Mouse (Mus musculus) cerebellum, adult 9-11 months (tissue): Measurements from ENCODE around the gene Cnnm4.

Experiments
- DNase-seq: peaks from one replicate; pipeline ENCODE4 v3.0.0; 2022

The Cnnm4 gene

DNA sequence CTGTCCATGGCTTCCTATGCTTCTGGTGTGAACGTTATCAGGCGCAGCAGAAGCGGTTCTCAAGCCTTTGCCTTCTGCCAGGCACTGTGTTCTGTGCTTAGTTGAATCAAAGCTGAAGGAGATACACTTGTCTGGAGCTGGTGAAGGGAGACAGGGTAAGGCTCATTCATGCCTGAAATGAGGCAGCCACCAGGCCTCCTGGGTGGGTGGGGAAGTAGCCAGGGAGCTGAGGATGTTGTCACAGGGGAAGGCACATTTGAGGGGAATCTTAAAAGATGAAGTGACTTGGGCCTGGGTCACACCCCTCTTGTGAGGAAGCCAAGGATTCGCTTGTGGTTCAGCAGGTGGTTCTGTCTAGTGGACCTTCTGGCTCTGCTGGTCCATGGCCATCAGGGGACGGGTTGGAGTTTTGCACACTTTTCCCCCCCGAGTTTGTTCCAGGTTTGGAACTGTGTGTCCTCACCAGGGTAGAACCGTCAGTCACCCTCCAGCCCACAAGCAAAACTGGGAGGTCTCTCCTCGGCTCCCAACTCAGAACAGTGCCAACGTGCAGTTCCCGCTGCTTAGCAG, 1.9 kb downstream of the Cnnm4 start:
- peak; percentile 62 for DNase-seq

DNA sequence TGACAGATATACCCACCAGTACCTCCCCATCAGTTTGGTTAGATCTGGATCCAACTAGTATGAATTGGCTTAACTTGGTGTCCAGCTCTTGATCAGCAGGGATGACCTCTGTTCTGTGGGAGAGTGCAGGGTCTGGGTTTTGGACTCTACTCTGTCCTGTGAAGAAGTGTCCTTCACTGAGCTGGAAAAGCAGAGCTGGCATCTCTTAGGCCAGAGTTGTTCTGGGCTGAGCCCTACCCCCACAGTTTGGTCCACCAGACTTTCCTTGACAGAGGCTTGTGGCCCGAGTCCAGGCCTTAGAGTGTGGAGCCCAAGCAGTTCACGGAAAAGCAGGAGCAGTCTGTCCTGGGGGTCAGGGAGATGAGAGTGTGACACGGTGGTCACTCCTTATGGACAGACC, 3.2 kb downstream of the Cnnm4 start:
- peak; percentile 57 for DNase-seq

DNA sequence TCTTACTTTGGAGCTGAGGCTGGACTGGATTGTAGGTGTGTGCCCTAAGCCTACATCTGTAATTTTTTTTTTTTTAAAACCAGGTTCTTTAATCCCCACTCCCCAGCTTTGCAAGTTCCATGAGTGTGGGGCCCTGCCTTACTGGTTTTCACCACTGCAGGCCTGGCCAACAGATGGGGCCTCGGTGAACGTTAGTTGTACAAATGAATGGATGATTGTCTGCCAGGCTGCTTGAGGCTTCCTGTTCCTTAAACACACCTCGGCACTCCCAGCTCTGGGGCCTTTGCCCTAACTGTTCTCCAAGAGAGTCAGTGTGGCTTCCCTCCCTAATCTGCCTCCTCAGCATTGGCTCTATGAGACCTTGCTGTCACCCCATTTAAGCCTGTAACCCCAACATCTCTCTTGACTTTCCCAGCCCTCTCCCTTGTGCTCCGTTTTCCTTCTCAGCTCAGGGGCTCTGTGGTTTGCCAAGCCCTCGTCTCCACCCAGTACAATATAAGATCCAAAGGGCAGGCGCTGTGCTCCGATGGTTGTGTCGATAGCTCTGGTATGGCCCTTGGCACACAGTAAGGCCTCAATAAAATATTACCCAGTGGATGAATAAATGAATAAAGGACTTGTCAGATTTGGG, 4.2 kb downstream of the Cnnm4 start:
- DNase-seq = no peak

DNA sequence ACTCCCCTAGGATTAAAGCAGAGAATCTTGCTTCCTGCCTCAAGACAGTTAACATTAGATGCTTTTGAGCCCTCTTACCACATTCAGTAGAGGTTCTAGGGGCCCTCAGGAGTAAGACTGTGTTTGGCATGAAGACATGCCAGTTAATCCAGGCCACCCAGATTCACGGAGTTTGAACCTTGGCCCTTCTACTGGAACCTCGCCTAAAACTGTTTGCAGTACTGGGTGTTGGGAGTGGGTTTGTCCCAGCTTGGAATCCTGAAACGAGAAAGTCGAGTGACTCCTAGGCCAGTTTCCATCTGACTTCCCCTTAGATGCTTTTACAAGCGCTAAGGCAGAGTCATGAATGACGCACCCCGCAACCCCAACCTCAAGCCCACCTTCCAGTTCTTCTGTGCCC, 5.0 kb downstream of the Cnnm4 start:
- peak; percentile 23 for DNase-seq

DNA sequence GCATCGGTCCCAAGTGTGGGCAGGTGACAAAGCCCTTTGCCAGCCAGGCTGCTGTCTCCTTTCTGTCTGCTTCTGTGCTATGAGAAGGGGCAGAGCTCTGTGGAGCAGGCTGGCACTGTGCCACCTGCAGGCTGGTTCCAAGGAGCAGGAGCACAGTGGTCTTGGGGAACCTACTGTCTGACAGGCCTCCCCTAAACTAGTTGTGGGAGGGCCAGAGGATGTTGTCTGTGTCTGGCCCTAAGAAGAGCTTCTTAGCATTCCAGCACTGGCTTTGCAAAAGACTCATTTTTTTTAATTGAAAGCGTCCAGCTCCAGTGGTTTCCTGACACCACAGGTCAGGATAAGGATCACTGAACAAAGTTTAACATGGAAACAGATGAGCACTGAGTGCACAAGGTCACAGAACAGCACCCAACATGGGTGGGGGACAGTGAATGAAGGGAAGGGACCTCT, 6.9 kb downstream of the Cnnm4 start:
- DNase-seq = peak; percentile 69

DNA sequence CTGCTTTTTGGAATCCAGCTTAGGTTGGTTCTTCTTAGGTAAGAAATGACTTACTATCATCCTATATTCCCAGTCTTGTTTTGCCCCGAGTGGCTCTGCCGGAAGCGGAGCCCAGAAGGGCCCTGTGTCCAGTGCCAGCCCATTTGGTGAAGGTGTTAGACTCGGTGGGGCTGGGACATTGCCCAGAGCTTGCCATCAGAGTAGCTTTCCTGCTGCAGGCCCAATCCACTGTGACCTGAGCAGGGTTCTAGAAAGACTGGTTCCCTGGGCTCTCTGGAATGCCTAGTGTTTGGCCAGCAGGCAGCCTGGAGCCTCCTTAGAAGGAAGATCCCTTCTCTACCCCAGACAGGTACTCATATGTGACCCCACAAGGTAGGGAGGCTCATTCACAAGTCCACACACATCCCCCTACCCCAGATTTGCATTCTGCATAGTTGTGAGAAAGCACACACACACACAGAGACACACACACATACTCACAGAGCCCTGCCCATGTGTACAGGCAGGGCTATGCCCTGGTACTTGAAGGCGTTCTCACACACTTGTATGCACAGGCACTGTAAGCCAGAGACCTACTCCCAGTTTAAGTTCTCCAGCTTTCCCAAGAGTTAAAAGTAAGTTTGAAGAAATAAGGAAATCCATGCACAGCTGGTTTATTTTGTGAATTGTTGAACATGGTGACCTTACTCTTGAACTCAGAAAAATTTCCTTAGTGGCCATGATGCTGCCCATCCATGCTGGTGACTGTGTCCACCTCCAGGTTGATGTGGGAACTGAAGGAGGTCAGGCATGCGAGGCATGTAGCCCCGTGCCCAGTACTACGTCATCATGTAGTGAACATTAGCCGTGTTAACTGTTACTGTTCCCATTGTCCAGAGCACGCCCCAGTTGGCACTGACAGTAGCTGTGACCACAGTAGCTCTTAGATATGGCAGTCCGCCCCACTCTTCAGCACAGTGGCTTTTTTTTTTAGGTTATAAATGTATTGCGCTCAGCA, 8.8 kb downstream of the Cnnm4 start:
- peak; percentile 65 for DNase-seq

DNA sequence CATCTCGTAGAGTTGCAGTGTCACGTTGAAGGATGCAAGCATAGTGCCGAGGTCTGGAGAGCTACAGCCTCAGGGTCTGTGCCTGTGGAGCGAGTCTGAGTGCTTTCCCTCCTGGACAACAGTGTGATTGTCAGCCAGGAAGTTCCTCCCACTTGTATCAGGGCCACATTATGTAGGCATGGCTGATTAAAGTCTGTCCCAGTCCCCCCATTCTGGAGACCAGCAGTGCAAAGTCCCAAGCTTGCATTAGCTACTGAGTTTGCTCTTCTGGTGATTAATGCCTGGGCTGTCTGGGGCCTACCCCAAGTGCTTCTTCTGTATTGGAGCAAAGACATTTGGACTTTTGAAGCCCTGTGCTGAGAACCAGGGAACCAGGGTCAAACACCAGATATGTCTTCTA, 12.4 kb downstream of the Cnnm4 start:
- no peak for DNase-seq

DNA sequence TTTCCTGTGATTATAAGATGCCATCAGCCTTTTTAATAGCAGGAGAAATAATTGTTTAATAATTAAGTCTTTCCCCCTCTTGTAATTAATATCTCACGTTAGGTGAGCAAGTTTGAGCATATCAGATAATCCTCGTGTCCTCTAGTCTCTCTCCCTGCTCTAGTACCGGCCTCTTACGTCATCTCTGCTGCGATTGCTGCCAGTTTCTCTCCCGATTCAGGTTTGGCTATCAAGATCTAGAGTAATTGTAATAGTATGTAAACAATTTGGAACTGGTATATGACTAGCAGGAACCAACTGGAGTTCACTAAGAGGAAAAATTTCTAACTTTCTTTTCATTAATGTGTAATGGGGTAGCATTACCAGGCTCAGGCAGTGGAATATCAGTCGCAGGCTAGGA, 13.7 kb downstream of the Cnnm4 start:
- no peak for DNase-seq

DNA sequence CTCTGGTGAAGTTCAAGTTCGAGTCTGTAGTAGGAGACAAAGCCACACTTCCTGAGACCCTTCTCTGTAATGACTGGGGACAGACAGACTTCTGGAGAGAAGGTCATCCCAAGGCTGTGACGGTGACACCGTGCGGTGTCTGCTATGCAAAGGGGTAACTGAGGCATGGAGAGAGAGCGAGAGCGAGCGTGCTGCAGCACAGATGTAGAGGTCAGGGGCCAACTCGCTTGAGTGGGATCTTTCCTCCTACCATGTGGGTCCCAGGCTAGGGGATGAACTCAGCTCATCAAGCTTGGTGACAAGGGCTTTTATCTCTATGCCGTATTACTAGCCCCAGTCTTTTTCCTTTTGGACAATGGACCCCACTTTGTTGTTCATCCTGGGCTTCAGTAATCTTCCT, 15.7 kb downstream of the Cnnm4 start:
- DNase-seq = no peak

DNA sequence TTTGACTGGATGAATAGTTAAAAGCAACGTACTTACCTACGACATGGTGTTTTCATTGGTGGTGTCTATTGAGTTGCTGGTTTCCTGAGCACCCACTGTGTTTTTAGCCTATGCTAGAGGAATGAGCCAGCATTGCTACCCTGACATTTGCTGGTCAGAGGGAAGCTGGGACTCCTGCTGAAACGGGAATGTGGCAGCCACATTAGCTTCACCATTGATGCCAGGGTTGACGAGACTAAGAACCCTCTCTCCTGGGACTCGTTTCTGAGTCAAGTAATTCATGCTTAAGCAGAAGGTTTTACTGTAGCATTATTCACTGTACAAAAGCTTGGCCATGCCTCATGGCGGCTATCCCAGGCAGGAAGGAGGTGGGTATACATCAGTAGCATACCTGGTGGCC, 18.2 kb downstream of the Cnnm4 start:
- DNase-seq = no peak

DNA sequence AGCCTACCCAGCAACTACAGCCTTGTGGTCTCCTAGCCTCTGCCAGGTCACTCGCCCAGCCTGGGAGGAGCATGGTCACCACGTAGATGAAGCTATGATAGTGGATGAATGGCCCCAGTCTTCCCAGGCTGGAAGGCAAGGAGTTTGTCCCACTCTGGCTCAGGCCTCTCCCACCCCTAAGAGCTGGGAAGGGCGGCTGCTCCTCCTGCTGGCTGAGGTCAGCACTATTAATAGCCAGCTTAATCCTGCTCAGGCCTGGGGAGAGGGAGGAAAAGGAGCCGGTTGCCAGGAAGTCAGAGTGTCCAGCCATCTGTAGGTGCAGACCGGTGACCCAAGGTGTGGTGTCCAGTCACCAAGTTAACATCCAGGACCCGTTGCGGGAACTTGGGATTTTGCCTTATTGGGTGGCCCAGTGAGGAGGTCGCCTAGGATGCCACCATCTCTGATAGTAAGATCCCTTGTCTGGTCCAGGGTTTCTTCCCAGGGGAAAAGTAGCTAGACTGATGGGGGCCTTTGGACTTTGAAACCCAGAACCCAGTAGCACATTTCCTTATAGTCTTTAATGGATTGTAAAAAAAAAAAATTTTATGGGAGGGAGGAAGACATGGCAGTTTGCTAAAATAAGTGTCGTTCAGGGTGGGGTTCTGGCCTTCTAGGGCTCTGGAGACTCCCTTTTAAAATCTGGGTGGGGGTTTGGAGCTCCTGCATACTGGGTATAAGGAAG, 21.2 kb downstream of the Cnnm4 start:
- DNase-seq = peak; percentile 96

DNA sequence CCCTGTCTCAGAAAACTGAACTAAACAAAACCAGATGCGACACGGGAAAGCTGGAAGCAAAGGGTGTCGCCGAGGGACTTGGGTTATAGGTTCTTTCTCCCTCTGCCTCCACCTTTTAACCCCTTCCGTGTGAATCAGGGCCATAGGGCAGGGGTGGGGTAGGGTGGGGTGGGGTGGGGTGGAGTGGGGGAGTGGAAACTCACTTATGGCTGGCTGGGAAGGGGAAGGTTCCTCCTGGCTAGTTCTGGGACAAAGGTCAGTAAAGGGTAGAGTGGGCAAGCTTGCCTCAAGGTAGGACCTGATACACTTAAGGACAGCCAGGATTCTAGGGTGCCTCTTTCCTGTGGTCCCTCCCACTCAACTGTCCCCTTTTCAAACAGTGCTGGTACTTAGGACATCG, 21.9 kb downstream of the Cnnm4 start:
- DNase-seq = no peak

DNA sequence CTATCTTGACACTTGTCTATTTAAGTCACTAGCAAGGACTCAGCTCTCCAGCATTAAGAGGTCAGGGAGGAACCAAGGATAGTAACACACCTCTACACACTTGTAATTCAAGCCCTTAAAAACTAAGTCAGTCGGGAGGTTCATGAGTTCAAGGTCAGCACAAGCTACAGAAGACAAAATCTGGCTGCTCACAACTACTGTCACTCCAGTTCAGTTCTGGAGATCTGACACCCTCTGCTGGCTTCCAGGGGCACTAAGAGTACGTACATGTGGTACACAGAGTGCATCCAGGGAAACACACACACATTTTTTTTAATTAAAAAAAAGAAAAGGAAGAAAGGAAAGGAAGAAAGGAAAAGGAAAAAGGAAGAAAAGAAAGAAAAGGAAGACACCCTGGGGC, 25.3 kb downstream of the Cnnm4 start:
- no peak for DNase-seq

DNA sequence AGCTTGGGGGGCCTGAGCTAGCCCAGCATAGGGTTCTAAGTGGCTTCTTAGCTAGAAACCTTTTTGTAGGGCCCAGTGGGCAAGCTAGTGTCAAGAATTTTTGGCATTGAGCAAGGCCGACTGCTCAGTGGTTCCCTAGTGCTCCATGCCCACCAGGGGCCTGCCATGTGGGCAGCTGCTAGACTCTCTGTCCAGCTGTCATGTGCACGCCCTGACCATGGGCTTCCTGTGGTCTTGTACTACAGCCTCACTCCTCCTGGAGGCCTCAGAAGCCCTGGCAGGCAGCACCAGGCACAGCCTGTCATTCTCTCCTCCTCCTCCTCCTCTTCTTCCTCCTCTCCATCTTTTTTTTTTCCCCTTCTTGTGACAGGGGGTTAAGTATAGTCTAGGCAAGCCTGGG, 25.9 kb downstream of the Cnnm4 start:
- DNase-seq = no peak

DNA sequence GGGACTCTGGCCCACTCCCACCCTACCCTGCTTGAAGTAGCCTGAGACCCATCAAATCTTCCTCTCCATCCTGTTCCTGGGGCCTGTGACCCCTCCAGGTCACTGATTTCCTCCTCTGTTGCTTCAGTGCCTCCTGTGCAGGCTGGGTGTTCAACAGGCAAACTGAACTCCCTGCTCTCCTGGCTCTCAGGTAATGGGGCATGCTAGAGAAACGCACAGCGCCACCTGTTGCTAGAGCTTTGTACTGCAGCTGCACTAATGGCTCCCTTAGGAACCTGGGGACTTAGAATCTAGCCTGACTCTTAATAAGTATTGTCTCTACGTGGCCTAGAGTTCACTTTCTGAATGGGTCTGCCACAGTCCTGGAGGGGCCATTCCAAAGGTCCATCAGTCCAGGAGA, 29.8 kb downstream of the Cnnm4 start:
- peak; percentile 80 for DNase-seq

DNA sequence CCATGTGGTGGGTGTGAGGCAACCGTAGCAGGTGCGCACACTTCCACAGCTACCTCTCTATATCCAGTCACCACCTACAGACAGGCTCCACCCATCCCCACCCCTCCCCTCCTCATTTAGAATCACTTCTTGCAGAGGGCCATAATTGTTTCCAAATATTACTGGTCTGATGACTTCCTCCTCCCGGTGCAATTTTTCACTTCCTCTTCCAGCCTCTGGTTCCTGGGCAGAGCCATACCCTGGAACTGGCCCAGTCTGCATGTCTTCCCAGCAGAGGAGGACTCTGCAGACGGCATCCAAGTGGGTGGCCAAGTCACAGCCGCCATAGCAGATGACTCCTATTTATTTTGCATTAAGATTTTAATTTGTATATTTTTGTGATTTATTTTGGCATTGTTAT, 36.8 kb downstream of the Cnnm4 start:
- DNase-seq = no peak

DNA sequence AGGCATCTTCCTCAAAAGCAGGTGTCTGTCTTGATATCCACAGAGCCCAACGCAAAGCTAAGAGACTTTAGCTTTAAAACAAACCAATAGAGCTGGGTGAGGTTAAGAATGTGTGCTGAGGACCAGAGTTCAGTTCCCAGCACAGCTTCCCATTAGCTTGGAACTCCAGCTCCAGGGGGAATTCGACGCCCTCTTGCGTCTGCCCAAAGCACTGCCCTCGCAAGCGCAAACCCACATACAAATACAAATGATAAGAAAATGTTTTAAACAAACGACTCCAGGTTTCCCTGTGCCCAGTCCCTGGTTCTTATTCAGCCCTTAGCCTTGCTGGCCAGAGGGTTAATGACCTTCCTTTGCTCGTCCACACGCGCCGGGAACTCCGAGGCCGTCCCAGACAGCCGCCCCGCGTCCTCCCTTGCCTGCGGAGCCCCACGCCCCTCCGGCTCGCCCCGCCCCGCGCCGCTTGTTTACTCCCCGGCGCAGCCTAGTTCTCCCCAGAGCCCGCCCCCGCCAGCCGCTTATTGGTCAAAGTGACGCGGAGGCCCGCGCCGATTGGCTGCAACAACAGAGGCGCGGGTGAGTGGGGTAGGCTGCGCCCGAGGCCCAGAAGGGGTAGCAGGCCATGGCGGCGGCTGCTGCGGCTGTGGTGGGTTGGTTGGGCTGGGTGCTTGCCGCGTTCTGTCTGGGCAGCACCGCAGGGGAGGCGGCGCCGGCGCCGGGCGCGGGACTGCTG, 40.0 kb downstream of the Cnnm4 start, which contains the start of gene Cnnm3:
Cnnm3 (plus strand) TSS at position 579 of the 733 bp plus-strand sequence.
- peak; percentile 99 for DNase-seq

DNA sequence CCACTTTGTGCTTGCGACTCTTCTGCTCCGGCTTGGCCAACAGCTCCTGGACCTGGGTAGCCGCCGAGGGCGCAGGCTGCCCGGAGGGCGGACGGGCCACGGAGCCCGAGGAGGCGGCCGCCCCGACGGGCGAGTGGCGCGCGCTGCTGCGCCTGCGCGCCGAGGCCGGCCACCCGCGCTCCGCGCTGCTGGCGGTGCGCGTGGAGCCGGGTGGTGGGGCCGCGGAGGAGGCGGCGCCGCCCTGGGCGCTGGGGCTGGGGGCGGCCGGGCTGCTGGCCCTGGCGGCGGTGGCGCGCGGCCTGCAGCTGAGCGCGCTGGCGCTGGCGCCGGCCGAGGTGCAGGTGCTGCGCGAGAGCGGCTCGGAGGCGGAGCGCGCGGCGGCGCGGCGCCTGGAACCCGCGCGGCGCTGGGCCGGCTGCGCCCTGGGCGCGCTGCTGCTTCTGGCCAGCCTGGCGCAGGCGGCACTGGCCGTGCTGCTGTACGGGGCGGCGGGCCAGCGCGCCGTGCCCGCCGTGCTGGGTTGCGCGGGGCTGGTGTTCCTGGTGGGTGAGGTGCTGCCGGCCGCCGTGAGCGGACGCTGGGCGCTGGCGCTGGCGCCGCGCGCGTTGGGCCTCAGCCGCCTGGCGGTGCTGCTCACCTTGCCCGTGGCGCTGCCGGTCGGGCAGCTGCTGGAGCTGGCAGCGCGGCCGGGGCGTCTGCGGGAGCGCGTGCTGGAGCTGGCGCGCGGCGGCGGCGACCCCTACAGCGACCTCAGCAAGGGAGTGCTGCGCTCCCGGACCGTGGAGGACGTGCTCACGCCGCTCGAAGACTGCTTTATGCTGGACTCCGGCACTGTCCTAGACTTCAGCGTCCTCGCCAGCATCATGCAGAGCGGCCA, 40.9 kb downstream of the Cnnm4 start:
- peak; percentile 72 for DNase-seq

DNA sequence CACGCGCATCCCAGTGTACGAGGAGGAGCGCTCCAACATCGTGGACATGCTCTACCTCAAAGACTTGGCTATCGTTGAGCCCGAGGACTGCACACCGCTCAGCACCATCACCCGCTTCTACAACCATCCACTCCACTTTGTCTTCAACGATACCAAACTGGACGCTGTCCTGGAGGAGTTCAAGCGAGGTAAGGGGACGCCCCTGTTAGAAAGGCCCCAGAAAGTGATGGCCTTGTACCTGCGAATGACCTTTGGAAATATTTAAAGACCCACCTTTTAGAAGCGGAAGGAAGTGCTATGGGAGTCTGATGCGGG, 41.5 kb downstream of the Cnnm4 start:
- no peak for DNase-seq

DNA sequence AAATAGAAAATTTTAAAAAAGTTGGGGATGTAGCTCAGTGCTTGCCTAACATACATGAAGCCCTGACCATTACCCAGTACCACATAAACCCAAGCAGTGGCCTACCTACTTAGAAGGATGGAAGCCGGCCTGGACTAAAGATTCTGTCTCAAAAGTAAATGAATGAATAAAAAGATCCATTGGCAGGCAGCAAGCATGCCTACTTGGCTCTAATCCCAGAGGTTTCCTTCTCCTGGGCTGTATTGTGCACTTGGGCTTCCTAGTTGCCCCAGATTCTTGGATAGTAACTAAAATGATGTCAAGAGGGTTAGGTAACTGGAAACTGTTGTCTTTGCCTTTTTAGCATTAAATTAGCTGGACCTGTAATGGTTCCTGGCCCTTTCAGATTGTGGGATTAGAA, 41.9 kb downstream of the Cnnm4 start:
- DNase-seq = no peak

DNA sequence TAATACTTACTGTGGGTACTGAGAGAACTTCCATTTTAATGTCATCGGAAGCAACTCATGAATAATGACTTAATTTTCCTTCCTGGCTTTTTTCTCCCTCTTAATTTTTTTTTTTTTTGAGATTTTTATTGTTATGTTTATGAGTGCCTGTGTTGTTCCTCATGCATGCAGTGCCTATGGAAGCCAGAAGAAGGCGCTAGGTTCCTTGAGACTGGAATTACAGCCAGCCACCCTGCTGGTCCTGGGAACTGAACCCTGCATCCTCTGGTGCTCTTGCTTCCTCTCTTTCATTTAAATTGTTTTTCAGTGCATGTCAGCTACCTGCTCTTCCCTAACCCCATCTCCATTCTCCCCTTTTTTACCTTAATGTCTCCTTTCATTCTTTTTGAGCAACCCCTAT, 42.3 kb downstream of the Cnnm4 start:
- DNase-seq = no peak

DNA sequence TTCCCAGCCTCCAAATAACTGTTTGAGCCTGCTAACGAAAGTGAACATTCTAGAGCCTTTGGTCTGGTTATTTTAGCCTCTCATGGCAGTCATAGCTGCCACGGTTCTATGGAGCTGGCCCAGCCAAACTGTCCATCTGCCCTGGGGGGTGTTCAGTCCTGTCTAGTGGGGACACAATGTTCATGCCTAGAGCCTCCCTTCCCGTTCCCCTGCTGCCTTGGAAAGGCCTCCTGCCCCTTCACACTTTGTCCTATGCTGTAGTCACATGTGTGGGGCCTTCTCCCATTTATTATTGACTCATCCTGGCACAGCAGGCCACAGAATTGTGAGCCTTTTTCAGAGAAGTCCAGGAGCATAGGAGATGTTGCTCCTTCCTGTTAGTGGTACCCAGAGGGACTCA, 46.8 kb downstream of the Cnnm4 start:
- no peak for DNase-seq
